Mouse (Mus musculus) liver, adult 2 months (tissue): ENCODE data around the gene Ctrc. TPM values are rescaled to one million over a fixed set of nuclear protein-coding genes. Genes with fewer than 3 reads are reported as not detected.
"Not testable (repeated sequence)": the region's sequence is repeated elsewhere in the genome, so short reads cannot be mapped to it uniquely, and the experiment has no call there.

Source experiments
- DNase-seq: peaks from one replicate; pipeline ENCODE4 v3.0.0-alpha.2; 2011; ENCODE audit warnings: low read depth, low spot score; ENCODE audit errors: extremely low read depth
- H3K27ac ChIP-seq: fragments of 200-500 bp; replicated peaks from 2 replicates; pipeline ENCODE4 v1.5.1; 2012; ENCODE audit warnings: low read depth, mild to moderate bottlenecking, control low read depth, inconsistent platforms, low read length; ENCODE audit not compliant: insufficient read depth
- H3K27me3 ChIP-seq: fragments of 200-500 bp; 2 replicates; pipeline ENCODE4 v1.6.1; 2012; ENCODE audit warnings: mild to moderate bottlenecking, moderate library complexity, low read length, inconsistent platforms; ENCODE audit not compliant: control insufficient read depth, insufficient read depth
- H3K36me3 ChIP-seq: fragments of 200-500 bp; 2 replicates; pipeline ENCODE4 v1.6.1; 2012; ENCODE audit warnings: low read length, inconsistent platforms; ENCODE audit not compliant: control insufficient read depth, insufficient read depth
- H3K4me1 ChIP-seq: fragments of 200-500 bp; 2 replicates; pipeline ENCODE4 v1.6.1; 2011; ENCODE audit warnings: low read length; ENCODE audit not compliant: control insufficient read depth, insufficient read depth
- H3K4me3 ChIP-seq: fragments of 200-500 bp; 2 replicates; pipeline ENCODE4 v1.5.1; 2011; ENCODE audit warnings: low read depth, mild to moderate bottlenecking, control low read depth, low read length, moderate library complexity; ENCODE audit not compliant: insufficient read depth
- H3K79me2 ChIP-seq: fragments of 200-500 bp; 2 replicates; pipeline ENCODE4 v1.6.1; 2012; ENCODE audit warnings: inconsistent platforms, mild to moderate bottlenecking, low read length, moderate library complexity; ENCODE audit not compliant: control insufficient read depth, insufficient read depth
- H3K9ac ChIP-seq: fragments of 200-500 bp; 2 replicates; pipeline ENCODE4 v1.6.1; 2012; ENCODE audit warnings: low read depth, mild to moderate bottlenecking, control low read depth, inconsistent platforms, low read length
- CTCF ChIP-seq: fragments of 200-500 bp; IDR thresholded peaks from 2 replicates; pipeline ENCODE4 v1.5.1; 2011; ENCODE audit warnings: low read depth, low read length, control low read depth
- POLR2A ChIP-seq: fragments of 200-500 bp; IDR thresholded peaks from 2 replicates; pipeline ENCODE4 v1.6.1; 2011; ENCODE audit warnings: low read length, control low read depth; ENCODE audit not compliant: insufficient read depth; ENCODE audit errors: extremely low read depth
- WGBS: fragments of 180-500 bp; shearing (Covaris S2); methylation state at CpG from one replicate; pipeline ENCODE4 v1.1.7; 2018; 5-methylcytosine and 5-hydroxymethylcytosine counted together
- polyA plus RNA-seq: library from polyadenylated mRNA; depleted of rRNA; stranded (reverse); fragments of >200 nt; gene quantifications from 2 replicates; pipeline ENCODE4 v1.2.3, GENCODE M21; 2012
- total RNA-seq: library from RNA; depleted of rRNA; stranded (reverse); fragments of >200 nt; gene quantifications from 2 replicates; pipeline ENCODE4 v1.2.3, GENCODE M21; 2014

The Ctrc gene
- total and polyA plus RNA-seq, 2 experiments, result 0.83 TPM; not detected in 1

DNA sequence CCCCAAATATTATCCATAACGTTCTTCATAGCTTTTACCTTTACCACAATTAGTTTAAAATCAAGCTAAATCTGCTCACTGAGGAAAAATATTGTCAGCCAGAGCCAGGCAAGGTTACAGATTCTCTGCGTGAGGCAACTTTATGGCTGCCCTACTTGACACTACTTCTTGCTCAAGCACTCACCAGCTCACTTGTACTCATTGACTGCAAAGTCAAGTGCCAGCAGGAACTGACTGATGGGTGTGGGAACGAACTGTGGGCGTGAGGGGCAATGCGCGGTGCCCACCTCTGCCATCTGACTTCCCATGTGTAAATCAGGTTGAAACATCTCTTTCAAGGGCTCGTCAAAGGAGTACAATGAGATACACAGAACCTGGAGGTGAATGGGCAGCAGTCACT is 58.7 kb downstream of the Ctrc start:
- peaks cover 12% of the 10 kb centered on the region for H3K4me1 ChIP-seq
- no peak overlapping the region for H3K4me3 ChIP-seq
- no peak for TF ChIP-seq CTCF
- no peak for TF ChIP-seq POLR2A
- H3K27ac ChIP-seq, result no peak overlapping the region
- 92% methylated on average over 7 of the region's 7 CpGs for WGBS
- no peak for DNase-seq
- H3K79me2 ChIP-seq, result peaks cover 2% of the 10 kb centered on the region; the same call in 1 of the 2 replicates
- H3K27me3 ChIP-seq, result no peaks in the 10 kb centered on the region
- no peak overlapping the region for H3K9ac ChIP-seq
- H3K36me3 ChIP-seq, result peaks cover 7% of the 10 kb centered on the region; the same call in 1 of the 2 replicates

DNA sequence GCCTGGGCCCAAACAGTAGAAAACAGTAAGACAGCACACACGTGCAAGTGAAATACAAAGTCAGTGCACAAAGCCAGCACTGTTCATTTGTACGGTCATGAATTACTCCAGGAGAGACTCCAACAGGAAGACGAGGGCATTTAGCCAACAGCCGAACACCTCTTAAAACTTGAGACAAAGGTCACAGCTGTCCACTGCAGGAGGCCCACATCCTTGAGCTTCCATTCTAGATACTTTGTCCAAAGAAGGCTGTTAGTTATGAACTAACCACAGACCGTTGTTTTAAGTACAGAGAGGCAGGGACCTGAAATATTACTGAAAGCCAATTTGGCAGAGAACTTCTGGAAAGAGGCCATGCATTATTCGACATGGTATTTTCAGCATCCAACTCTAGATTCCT is 59.1 kb downstream of the Ctrc start:
- H3K4me1 ChIP-seq, result peaks cover 10% of the 10 kb centered on the region
- no peaks in the 10 kb centered on the region for H3K27me3 ChIP-seq
- WGBS, result 51% methylated on average over 6 of the region's 6 CpGs
- DNase-seq, result no peak
- H3K79me2 ChIP-seq, result peaks cover 2% of the 10 kb centered on the region; the same call in 1 of the 2 replicates
- H3K4me3 ChIP-seq, result no peak overlapping the region
- H3K9ac ChIP-seq, result no peak overlapping the region
- H3K36me3 ChIP-seq, result peaks cover 10% of the 10 kb centered on the region; the same call in 1 of the 2 replicates
- TF ChIP-seq POLR2A (no peak), CTCF (no peak)
- H3K27ac ChIP-seq, result no peak overlapping the region

DNA sequence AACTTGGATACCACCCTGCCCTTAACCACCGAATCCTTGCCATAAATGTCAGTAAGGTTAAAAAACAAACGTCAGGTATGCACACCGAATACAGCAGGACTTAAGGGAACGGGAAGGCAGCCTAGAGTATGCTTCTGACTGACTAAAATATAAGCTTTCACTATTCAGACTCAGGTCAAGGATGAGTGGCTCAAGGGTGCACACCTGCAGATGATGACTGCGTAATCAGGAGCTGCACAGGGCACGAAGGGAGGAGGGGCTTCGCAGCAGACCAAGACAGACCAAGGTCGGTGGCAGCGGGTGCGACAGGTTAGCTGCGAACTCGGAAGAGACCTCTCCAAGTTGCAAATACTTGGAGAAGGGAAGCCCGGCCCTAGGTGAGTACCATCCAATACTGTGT is 60.0 kb downstream of the Ctrc start:
- H3K4me3 ChIP-seq, result no peak overlapping the region
- no peak for DNase-seq
- no peak overlapping the region for H3K27ac ChIP-seq
- H3K36me3 ChIP-seq, result peaks cover 10% of the 10 kb centered on the region; the same call in 1 of the 2 replicates
- no peaks in the 10 kb centered on the region for H3K27me3 ChIP-seq
- no peak overlapping the region for H3K9ac ChIP-seq
- H3K4me1 ChIP-seq, result peaks cover 4% of the 10 kb centered on the region; the same call in 1 of the 2 replicates
- H3K79me2 ChIP-seq, result peaks cover 2% of the 10 kb centered on the region; the same call in 1 of the 2 replicates
- WGBS, result 92% methylated on average over 13 of the region's 13 CpGs
- TF ChIP-seq CTCF, result no peak

DNA sequence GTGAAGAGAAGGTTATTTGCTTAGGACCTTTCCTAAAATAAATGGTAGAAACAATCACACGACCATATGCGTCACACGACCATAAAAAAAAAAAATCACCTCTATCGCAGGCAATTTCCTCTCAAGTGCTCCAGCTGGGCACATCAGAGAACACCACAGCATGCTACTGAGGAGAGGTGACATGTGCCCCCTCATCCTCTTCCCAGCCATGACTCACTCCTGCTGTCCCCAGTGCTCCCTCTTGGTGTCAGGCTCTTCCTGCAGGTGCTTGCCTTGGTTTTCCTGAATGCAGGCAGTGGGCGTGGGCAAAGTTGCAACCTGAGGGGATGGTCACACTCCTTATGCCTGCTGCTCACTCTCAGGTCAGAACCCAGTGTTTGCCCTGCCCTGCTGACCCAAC is 61.3 kb downstream of the Ctrc start:
- Histone ChIP-seq H3K27me3 (no peaks in the 10 kb centered on the region), H3K9ac (no peak overlapping the region), H3K36me3 (peaks cover 10% of the 10 kb centered on the region; the same call in 1 of the 2 replicates), H3K27ac (no peak overlapping the region), H3K79me2 (peaks cover 2% of the 10 kb centered on the region; the same call in 1 of the 2 replicates), H3K4me3 (no peak overlapping the region), H3K4me1 (peaks cover 3% of the 10 kb centered on the region; the same call in 1 of the 2 replicates)
- TF ChIP-seq CTCF, result no peak
- TF ChIP-seq POLR2A, result no peak
- no peak for DNase-seq
- 90% methylated on average over 5 of the region's 5 CpGs for WGBS

DNA sequence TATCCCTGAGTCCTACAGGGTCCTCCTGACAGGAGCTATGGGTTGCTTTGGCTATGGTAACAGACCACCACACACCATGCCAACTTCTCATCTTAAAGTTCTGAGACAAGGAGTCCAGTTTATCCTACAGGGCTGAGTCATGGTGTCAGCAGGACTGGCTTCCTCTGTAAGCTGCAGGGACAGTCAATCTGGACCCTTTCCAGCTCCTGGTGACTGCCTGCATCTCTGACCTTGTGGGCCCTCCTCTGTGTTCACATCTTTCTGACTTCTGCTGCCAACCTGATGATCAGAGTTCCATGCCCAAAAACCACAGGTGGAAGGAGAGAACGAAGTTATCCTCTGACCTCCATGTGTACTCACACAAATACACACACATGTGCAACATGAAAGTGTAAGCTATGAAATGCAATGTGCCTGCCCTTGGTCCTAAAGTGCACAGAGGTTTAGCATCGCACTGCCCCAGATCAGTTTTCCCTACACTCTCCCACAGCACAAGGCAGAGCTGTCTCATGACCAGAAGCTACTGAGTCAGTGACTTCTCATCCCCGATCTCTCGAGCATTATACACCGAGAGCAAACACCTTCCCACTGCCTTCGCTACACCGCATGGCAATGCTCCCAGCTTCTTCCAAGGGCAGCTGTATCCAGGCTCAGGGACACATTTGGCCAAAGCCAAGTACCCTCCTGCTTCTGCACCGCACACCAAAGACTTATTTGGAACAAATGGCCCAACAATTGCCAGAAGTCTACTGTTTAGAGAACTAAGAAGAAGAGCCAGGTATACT is 64.8 kb downstream of the Ctrc start:
- H3K36me3 ChIP-seq, result peaks cover 15% of the 10 kb centered on the region
- no peak overlapping the region for H3K9ac ChIP-seq
- 90% methylated on average over 8 of the region's 8 CpGs for WGBS

DNA sequence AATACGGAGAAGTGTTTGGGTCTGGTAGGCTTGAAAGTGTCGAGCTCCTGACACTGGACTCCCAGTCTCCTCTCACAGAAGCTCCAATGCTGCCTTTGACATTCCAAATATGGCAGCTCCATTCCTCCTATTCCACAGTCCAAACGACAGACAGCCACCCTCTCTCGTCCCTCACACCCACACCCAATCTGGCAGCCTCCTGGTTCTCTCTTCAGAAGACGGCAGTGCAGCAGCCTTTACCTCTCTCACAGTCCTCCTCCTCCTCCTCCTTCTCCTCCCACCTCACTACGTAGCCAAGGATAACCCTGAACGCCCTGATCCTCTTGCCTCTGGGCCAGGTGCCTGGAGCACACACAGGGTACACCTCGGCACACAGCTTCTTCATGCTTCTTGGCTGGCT is 66.3 kb downstream of the Ctrc start:
- no peak overlapping the region for H3K27ac ChIP-seq
- 95% methylated on average over 8 of the region's 8 CpGs for WGBS
- no peaks in the 10 kb centered on the region for H3K27me3 ChIP-seq
- no peak for TF ChIP-seq POLR2A
- TF ChIP-seq CTCF, result no peak
- H3K4me1 ChIP-seq, result no peaks in the 10 kb centered on the region
- H3K9ac ChIP-seq, result no peak overlapping the region
- H3K36me3 ChIP-seq, result peaks cover 26% of the 10 kb centered on the region
- DNase-seq, result no peak
- H3K79me2 ChIP-seq, result no peaks in the 10 kb centered on the region
- H3K4me3 ChIP-seq, result no peak overlapping the region

More for the DNA sequence above, 64.8 kb downstream of the Ctrc start:
- no peak for DNase-seq
- Histone ChIP-seq H3K4me1 (no peaks in the 10 kb centered on the region), H3K27ac (no peak overlapping the region), H3K4me3 (no peak overlapping the region), H3K79me2 (peaks cover 2% of the 10 kb centered on the region; the same call in 1 of the 2 replicates), H3K27me3 (no peaks in the 10 kb centered on the region)
- no peak for TF ChIP-seq CTCF
- TF ChIP-seq POLR2A, result no peak

DNA sequence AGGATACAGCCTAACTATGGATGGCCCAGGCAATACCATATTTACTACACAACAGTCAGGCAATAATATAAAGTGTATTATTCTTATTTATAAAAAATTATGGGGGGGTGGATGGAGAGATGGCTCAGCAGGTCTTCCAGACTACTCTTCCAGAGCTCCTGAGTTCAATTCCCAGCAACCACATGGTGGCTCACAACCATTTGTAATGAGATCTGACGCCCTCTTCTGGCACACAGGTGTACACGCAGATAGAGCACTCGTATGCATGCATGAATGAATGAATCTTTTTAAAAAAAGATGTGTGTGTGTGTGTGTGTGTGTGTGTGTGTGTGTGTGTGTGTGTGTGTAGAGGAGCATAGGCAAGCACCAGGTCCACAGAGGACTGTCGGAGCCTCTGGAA is 73.1 kb downstream of the Ctrc start:
- H3K4me1 ChIP-seq, H3K9ac ChIP-seq, H3K4me3 ChIP-seq, DNase-seq, H3K27me3 ChIP-seq, H3K27ac ChIP-seq, H3K79me2 ChIP-seq: not testable (repeated sequence)
- H3K36me3 ChIP-seq, result peaks cover 44% of the 10 kb centered on the region
- 96% methylated on average over 4 of the region's 4 CpGs for WGBS
